Mouse (Mus musculus) frontal cortex, postnatal 10 days (tissue): ENCODE measurements around the gene Ddx39.

ENCODE experiments used
- DNase-seq, 2 experiments: peaks; one replicate each; pipeline ENCODE4 v3.0.0; 2022; ENCODE audit warnings: low spot score in 2 of 2, mixed read lengths in 1 of 2

The Ddx39 gene

DNA sequence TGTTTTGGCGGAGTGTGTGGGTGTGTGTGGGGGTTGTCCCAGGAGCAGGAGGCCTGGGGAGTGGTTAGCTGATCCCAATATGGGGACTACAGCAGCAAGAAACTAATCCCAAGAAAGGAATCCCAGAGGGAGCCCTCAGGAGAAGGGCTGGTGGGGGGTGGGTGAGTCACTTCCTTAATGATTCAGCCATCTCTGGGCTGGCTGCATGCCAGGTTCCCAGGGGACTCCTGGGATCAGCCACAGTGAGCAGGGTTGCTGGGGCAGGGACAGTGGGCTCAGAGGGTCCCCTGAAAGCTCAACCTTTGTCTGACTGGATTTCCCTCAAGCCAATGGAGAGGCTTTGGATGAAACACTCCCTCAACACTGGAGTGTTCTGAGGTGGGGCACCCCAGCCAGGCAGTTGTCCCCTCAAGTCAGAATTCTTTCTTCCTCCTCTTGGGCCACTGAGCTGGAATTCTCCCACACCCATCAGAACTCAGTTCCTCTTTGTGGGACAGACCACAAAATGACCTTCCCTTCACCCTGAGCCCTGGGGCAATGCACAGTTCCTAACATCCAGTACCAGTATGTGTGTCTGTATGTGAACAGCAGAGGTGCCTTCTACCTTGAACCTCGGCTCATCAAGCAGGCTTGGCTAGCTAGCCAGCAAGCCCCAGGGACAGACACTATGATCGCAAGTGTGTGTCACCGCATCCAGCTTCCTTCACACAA, 23.0 kb downstream of the Ddx39 start:
- DNase-seq, result peak; percentile 18 to 33

DNA sequence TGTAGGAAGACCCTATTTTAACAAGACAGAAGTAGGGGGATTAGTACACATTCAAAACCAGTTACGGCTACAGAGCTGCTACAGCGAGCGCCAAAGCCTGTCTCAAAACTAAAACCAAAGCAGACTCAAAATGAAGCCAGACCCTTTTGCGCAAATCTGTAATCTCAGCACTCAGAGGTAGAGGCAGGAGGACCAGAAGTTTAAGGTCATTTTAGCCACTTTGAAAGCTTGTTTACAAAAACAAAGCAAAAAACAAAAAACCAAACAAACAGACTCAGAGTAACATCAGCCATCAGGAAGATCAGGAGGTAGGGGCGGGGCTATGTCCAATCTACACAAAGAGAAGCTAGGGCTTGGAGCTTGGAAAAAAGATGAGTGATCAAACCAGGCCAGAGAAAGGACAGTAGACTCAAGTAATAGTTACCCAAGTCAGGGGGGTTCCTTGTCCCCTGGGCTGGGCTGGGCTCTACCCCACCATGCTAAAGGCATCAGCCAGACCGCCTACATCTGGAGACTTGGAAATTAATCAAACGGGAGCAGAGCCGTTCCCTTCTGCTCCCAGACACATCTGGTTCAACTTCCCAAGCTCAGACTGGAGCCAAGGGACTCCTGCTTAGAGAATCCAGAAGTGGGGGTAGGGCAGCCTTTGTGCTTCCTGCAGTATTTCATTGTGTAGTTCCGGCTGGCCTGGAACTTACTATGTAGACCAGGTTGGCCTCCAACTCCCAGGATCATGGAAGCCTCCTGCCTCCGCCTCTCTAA, 24.2 kb downstream of the Ddx39 start:
- DNase-seq, result no peak

DNA sequence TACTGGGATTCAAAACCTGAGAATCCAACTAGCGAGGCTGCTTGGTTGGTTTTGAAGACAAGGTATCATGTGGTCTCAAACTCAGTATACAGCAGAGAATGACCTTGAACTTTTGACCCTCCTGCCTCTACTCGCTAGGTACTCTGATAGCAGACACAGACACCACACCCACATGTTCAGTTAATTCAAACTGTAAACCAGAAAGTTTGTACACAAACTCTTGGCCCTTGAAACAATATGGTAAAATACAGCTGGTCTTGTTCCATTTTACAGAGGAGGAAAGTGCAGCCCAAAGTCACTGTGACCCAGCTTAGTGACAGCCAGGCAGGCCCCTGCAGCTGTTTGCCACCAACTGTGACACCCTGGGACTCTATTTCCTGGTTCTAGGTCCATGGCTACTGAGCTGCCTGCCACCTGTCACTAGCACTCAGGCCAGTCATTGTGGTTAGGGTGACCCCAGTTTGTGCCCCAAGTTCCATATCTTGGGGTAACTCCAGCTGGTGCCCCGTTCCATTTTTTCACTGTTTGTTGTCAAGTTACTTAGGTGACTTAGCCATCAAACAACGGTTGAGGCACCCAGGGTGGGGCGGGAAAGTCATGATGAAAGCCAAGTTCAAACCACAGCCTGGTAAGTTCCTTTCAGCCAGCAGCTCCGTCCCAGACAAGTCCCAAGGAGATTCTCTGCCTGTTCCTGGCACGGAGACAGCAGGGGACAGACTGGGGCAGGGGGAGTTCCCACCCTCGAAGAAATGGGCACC, 24.9 kb downstream of the Ddx39 start:
- no peak for DNase-seq

DNA sequence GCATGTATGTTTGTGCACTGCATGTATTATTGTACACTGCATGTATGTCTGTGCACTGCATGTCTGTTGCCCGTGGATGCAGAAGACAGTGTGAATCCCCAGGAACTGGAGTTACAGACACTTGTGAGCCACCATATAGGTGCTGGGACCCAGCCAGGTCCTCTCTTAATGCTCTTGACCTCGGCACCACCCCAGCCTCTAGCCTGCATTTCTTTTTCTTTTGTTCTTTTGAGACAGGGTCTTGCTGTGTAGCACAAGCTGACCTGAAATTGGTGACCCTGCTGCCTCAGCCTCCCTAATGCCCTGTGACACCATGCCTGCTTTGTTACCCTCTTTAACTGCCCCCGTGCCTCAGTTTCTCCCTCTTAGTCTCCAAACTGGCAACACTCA, 25.6 kb downstream of the Ddx39 start:
- DNase-seq, result no peak

DNA sequence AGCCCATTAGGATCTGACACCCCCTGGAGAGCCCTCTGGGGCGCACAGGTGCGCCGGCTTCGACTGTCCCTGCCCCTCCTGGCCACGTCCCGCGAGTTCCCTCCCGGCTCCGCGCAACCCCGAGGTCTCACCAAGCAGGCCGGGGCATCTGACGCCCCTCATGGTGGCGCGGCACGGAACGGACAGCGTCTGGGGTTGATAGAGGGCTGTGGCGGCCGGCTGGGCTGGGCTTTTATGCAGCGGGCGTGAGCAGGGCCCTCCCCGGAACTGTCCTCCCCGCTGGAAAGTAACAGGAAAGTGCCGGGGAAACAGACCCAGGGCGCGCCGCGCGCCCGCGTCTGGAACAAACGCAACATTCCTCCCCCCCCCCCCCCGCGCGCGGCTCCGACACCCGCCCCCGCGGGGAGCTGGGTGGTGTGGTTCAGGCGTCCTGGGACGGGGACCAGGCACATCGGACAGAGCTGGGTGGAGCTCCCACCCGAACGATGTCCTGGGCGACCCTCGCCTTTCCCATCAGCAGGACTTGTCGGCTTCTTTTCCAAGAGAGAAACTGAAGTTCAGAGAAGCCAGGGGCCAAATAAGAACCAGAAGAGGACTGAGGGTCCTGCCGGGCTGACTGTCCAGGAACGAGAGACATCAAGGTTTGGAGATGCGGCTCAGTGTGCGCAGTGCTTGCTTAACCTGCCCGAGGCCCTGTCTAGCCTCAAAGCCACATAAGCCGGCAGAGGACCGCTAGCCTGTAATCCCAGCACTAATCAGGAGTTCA, 26.2 kb downstream of the Ddx39 start, which contains the start of gene Adgre5:
Gene Adgre5 (minus strand): TSS at position 351 of the 766 bp plus-strand sequence.
- peak in 1 of 2 experiments; percentile 36 for DNase-seq

DNA sequence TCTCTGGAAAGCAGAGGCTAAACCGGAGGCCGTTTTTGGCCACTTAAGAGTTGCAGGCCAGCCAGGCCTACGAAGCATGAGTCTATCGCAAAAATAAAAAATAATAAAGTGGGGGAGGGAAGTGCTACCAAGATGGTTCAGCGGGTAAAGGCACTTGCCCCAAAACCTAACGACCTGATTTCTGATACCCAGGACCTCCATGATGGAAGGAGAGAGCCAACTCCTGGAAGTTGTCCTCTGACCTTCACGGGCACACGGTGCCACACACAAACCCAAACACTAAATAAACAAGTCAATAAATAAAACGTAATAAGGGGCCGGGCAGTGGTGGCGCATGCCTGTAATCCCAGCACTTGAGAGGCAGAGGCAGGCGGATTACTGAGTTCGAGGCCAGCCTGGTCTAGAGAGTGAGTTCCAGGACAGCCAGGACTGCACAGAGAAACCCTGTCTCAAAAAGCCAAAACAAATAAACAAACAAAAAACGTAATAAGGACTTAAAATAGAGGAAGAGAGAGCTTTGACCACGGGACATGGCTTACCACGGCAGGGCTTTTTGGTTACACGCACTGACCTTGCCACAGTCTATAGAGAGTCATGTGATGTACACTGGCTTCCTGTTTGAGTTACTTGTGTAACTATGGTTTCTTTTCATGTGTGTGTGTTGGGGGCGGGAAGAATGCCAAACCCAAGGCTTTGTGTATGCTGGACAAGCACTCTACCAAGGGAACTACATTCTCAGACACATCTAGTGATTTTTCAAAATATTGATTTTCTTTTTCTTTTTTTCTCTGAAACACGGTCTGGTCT, 27.1 kb downstream of the Ddx39 start:
- no peak for DNase-seq

DNA sequence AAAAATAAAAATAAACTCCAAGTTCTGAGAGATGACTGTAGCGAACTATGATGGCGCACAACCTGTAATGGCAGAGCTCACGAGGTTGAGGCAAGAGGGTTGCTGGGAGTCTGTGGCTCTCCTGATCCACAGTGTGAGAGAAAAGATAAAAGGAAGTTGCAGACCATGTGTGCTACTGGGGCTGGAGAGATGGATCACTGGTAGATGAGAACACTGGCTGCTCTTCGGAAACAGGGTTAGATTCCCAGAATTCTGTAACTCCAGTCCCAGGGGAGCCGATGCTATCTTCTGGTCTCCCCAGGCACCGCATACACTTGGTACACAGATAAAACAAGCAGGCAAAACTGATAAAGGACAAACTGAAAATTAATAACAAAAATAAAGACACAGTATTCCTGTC, 28.0 kb downstream of the Ddx39 start:
- DNase-seq, result no peak

DNA sequence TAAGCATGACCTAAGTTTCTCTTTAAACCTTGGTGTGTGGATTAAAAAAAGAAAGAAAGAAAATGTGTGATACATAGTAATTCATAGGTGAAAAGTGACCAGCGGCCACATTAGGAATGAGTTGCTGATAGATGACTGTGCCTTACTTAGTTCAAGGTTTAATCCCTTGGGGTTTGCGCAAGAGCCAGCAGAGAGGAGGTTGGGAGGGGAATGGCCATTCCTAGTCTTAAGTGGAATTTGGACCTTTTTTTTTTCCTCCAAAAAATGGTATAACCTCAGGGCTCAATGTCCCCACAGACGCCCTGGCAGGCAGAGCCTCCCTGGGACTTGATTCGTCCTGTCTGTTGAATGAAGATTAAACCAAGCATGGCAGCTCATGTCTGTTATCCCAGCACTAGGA, 29.1 kb downstream of the Ddx39 start:
- DNase-seq, result no peak

DNA sequence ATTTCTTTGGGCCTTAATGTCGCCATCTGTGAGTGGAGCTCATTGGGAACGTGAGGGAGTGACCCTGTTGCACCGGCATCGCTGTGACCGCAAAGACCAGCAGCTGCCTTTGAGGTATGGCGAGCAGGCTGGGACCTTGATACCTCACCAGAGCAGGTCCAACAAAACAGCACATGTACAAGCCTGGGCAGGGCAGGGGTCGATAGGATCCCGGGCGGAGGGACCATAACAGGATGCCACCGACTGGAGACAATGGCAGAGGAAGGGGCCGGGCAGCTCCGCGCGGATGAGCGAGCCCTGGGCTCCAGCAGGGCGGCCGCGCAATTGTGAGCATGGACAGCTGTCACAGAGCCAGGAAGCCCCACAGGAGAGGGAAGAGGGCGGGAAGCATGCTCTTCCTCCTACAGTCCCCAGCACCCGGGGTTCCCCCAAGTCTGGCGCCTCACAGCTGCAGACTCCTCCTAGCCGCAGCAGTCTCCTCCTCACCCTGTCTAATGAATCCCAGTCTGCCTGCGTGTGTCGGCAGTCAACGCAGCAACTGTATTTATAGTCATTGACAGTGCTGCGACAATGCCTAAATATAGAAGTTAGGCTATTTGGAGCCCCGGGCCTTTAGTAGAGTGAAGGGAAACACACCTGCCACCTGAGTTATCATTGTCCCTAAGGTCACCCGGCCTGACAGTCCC, 32.8 kb downstream of the Ddx39 start:
- peak; percentile 43 to 55 for DNase-seq

DNA sequence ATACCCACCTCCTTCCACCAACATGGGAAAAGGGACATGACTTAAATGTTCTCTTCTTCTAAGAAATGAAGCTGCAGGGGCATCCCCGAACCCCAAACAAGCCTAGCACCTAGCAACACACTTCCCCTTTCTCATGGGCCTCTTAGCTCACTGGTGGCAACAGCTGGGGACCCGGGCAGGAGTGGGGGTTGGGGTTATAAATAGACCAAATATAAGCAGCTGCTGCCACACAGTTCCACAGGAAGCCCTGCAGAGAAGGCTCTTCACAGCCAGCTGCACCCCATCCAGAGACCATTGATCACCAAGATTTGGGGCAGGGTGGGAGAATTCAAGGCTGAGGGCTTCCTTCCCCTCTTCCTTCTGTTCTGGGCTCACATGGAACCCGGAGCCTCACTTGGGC, 33.7 kb downstream of the Ddx39 start:
- peak; percentile 16 to 58 for DNase-seq

DNA sequence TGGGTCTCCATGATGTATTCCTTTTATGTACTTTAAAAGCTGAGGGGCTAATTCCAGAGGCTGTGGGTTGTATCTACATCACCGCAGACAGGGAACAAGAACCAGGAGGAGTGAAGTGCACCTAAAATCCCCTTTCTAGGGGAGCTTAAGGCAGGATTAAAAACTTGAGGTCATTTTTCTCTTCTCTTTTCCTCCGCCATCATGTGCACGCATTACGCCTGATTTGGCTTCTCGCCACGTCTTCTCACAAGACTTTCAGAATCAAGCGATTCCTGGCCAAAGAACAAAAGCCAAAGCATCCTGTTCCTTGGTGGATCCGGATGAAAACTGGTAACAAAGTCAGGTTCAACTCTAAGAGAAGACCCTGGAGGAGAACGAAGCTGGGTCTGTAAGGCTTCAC, 34.3 kb downstream of the Ddx39 start:
- DNase-seq, result no peak

DNA sequence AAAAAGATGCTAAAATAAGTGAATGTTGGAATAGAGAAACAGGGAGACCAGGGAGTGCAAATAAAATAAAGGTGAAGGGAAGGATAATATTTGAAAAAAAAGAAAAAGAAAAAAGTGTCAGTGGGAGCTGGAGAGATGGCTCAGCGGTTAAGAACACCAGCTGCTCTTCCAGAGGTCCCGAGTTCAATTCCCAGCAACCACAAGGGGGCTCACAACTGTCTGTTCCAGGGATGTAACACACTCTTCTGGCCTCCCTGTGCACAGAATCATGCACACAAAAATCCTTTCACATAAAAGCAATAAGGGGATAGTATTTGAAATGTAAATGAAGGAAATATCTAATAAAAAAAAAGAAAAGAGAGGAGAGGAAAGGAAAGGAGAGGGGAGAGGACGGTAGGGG, 39.2 kb downstream of the Ddx39 start:
- no peak for DNase-seq

DNA sequence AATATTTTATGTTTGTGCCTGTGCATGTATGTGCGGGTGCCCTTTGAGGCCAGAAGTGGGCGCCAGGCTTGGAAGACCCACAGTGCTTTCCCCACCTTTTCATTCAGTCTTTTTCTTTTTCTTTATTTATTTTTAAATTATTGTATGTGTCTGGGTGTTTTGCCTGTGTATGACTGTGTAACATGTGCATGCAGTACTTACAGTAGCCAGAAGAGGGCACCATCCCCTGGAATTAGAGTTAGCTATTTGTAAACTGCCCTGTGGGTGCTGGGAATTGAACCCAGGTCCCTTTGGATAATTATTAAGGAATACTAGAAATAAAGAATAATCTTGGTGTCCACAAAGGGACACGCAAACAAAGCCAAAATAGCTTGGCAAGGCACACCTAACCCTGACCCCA, 41.3 kb downstream of the Ddx39 start:
- no peak for DNase-seq

DNA sequence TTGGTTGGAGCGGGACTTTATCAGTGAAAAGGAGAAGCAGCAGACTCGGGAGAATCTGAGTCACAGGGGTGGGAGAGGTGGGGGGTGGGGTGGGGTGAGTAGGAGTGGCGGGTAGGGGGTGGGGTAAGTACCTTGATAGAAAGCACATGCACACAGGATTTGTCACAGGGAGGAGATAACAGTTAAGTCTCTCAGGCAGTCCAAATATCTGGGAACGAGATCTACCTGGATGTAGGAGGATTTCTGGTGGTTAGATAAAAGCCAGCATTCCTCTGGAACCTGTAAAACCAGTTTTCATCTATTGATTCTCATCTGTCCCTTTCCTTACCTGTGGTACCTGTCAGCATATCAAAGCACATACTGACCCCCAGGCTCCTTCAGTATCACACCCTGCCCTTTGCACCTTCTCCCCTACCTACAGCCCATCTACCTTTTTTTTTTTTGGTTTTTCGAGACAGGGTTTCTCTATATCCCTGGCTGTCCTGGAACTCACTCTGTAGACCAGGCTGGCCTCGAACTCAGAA, 42.2 kb downstream of the Ddx39 start:
- DNase-seq, result no peak

DNA sequence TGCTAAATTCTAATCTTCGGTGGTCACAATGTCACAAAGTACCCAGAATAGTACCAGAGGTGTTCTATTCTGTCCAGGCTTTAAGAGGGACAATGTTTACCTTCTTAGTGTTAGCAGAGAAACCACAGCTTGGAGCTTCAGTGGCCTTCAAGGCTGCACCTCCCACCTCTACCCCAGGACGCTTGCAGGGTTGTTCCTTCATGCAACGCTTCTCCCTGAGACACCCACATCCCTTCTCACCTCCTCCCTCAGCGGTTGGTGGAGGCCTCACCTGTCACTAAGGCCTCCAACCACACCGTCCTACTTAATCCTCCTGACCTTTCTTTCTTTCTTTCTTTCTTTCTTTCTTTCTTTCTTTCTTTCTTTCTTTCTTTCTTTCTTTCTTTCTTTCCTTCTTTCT, 43.3 kb downstream of the Ddx39 start:
- no peak for DNase-seq

DNA sequence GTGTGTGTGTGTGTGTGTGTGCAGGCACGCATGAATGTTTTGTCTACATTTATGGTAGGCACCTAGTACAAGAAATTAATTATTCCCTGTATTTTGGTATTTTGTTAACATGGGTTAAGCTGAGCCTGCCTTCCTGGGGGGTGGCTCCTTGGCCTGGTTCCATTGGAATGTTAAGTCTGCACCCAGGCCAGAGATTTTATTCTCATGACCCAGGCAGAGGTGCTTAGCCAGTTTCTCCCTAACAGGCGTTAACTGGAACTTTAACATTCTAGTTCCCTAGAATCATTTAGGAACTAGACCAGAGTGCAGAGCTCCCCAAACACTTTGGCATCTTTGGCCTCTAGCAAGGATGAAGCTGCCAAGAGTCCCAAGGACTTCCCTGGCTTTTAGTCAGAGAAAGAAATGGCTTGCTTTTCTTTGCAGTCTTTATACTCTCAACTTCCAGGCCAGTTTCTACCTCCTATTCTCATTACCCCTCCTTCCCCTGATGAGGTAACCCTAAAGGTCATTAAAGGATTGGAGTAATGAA, 44.3 kb downstream of the Ddx39 start:
- DNase-seq, result no peak

DNA sequence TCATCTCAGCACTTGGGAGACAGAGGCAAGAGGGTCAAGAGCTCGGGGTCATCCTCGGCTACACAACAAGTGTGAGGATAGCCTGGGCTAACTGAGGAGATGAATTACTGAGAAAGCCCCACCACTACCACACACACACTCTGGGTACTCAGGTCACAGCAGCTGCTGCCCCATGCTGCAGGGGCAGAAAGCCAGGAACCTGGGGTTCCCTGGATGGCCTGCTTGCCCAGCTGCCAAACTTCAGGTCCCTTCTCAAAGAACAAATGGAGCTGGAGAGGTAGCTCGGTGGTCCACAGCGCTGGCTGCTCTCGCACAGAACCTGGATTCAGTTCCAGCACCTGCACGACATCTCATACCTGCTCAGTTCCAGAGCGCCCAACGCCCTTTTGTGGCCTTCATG, 49.1 kb downstream of the Ddx39 start:
- no peak for DNase-seq

DNA sequence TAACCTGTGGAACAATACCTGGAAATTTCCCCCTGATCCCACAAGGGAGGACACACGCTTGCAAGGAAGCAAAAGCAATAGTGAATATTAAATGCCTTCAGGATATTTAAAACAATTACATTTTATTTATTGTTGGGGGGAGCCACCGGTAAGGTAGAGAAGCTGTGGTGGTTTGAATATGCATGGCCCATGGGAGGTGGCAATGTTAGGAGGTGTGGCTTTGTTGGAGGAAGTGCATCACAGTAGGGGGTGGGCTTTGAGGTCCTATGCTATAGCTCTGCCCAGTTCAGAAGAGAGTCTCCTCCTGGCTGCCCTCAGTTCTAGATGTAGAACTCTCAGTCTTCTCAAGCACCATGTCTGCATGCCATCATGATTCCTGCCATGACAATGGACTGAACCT, 49.7 kb downstream of the Ddx39 start:
- DNase-seq, result no peak

DNA sequence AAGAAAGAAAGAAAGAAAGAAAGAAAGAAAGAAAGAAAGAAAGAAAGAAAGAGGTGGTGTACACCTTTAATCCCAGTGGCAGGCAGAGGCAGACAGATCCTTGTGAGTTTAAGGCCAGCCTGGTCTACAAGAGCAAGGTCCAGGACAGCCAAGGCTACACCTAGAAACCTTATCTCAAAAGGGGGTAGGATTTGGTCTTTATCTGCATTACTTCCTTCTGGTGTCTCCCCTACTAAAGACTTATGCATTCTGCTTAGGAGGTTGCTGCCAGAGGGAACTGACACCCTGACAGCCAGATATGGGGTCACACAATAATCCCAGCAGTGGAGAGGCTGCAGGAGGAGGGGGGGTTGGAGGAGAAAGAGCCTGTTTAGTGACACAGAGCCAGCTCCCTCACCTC, 50.7 kb downstream of the Ddx39 start:
- DNase-seq, result no peak

DNA sequence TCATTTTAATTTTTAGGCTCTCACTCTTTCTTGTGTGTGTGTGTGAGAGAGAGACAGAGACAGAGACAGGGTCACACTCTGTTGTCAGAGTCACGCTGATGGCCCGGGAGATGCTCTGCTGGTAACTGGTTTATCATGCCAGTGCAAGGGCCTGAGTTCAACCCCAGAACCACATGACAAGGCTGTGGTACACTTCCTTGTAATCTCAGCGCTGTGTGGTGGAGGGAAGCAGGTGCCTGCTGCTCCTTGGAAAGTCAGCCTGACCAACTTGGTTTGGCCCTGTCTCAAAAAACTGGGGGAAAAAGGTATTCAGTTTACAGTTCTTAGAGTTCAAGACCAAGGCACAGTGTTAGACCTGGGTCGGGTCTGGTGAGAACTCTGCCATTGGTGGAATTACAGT, 52.5 kb downstream of the Ddx39 start:
- no peak for DNase-seq
